In genomic region chr15:75293873-75294385, GRCm38 (mm10) we compare ENCODE assay signal across 26 mouse cellular contexts. TPM values are rescaled to one million over a fixed set of nuclear protein-coding genes. Genes with fewer than 3 reads are reported as not detected.
DNase-seq lines count a peak whose midpoint lies in the region; TF ChIP-seq lines count a peak whose summit lies in the region.
"Had no signal": no experiment of that assay in that cellular context is flagged by ENCODE, and none has a peak within 500 bp of the region (broad histone marks: within the 10 kb centered on the region; RNA-seq: fewer than 3 reads in every experiment).

No protein-coding gene starts in this region.

- DNase-seq in adrenal gland, adult (ENCODE audit: inconsistent age in 2 of 2, low spot score in 1 of 2), result peak; percentile 29 to 56
- no peak for DNase-seq in adrenal gland, adult 18-20 months (ENCODE audit: low spot score in 2 of 2)
- DNase-seq in adrenal gland, postnatal 10 days, result peak; percentile 7
- peak; percentile 1 for DNase-seq in brain, adult 2 months (ENCODE audit: low read depth, low spot score)
- DNase-seq in layer of hippocampus, adult 18-20 months (ENCODE audit: low spot score in 2 of 2), result no peak
- no peak for DNase-seq in right cerebral cortex, adult 18-20 months
- DNase-seq in heart, adult 9 months (ENCODE audit: low spot score in 2 of 2), result no peak
- DNase-seq: cerebellum, adult 18-20 months; cerebellum, adult 9-11 months; embryo, embryonic 11 days; gastrocnemius, adult 2 months; gastrocnemius, postnatal 25 days; heart, postnatal 14 days; kidney, adult 8-10 months had no signal

- no peak for TF ChIP-seq CTCF in C2C12 (IDR thresholded peaks at IDR 0.05; ENCODE audit: control insufficient read depth, insufficient read depth, insufficient read length)

- H3ac ChIP-seq in C2C12 (ENCODE audit: control insufficient read depth, insufficient read length, low read depth), result no peak overlapping the region

- no peaks in the 10 kb centered on the region for H3K27me3 ChIP-seq in C2C12 (ENCODE audit: control insufficient read depth, insufficient read depth, insufficient read length)
- H3K27me3 ChIP-seq: embryonic facial prominence, embryonic 15.5 days; heart, embryonic 15.5 days; hindbrain, embryonic 15.5 days had no signal

- no peaks in the 10 kb centered on the region for H3K36me3 ChIP-seq in C2C12 (ENCODE audit: control insufficient read depth, insufficient read depth)
- H3K36me3 ChIP-seq: embryonic facial prominence, embryonic 15.5 days; forebrain, embryonic 10.5 days; heart, embryonic 15.5 days; hindbrain, embryonic 15.5 days had no signal

- no peak overlapping the region for H3K4me3 ChIP-seq in C2C12 (ENCODE audit: insufficient read depth, poor library complexity, severe bottlenecking)
- H3K4me3 ChIP-seq: embryonic facial prominence, embryonic 15.5 days; erythroblast, embryonic 14.5 days; forebrain, embryonic 10.5 days; gastrocnemius, adult 2 months; heart, embryonic 15.5 days; hindbrain, embryonic 15.5 days had no signal

- H3K79me3 ChIP-seq in C2C12 (ENCODE audit: low read depth), result no peaks in the 10 kb centered on the region

- H3K79me2 ChIP-seq in C2C12 (ENCODE audit: control insufficient read depth, insufficient read depth), result no peaks in the 10 kb centered on the region

TF ChIP-seq in C2C12, 6 proteins besides CTCF, POLR2A, EP300 and RAD21:
- TF ChIP-seq USF1 (IDR thresholded peaks at IDR 0.05; ENCODE audit: low read depth) (no peak), MYOD1 (IDR thresholded peaks at IDR 0.05; ENCODE audit: control insufficient read depth, insufficient read length, low read depth) (no peak), MAX (IDR thresholded peaks at IDR 0.05) (no peak), MYOG (IDR thresholded peaks at IDR 0.05; ENCODE audit: control insufficient read depth, extremely low read depth, insufficient read length) (no peak), CEBPB (IDR thresholded peaks at IDR 0.05; ENCODE audit: low read depth) (peak; percentile 61), FOSL1 (IDR thresholded peaks at IDR 0.05; ENCODE audit: insufficient read depth, low read length, poor library complexity, severe bottlenecking) (peak; percentile 66)

RNA-seq across cellular contexts. Expression of gene Ly6f, which starts 25.7 kb away (rescaled TPM):
- total RNA-seq in adrenal gland, adult 18-20 months (2021), result not detected
- polyA plus RNA-seq in C2C12 (2012; fragmentation: generic; extraction: Trizol), result 0.14 TPM
- total RNA-seq in adrenal gland, postnatal 10 days (2021), result not detected
- not detected for total RNA-seq in layer of hippocampus, adult 18-20 months (2021)
- total RNA-seq: common myeloid progenitor, adult 5-6 weeks; gastrocnemius, adult 2 months; gastrocnemius, postnatal 25 days; granulocyte monocyte progenitor cell, adult 5-6 weeks; heart, postnatal 14 days; hematopoietic stem cell, adult 5-6 weeks had no signal
- polyA plus RNA-seq: embryonic facial prominence, embryonic 11.5 days; embryonic facial prominence, embryonic 15.5 days; erythroblast, embryonic 14.5 days; forebrain, embryonic 10.5 days; forebrain, embryonic 14.5 days; heart, embryonic 11.5 days; heart, embryonic 15.5 days; hindbrain, embryonic 15.5 days had no signal

Comparison
In these comparisons a context has a peak if more than half of its experiments do, and no peak if none do; other contexts are left out.
1. DNase-seq: peak in adrenal gland, adult (2 of 2), adrenal gland, postnatal 10 days (single experiment) and brain, adult 2 months (single experiment); none in adrenal gland, adult 18-20 months (0 of 2), layer of hippocampus, adult 18-20 months (0 of 2), right cerebral cortex, adult 18-20 months (single experiment) and heart, adult 9 months (0 of 2).